Mouse (Mus musculus): Measurements from ENCODE around the gene Smarce1.

- TF ChIP-seq HCFC1 (IDR thresholded peaks at IDR 0.05; ENCODE audit: borderline replicate concordance, insufficient read depth, low read length), result no peak
- TF ChIP-seq CHD2 (IDR thresholded peaks at IDR 0.05; ENCODE audit: low read depth, low read length), result no peak
Observed at GRCm38 (mm10) chr11:99265796-99266195, 35.0 kb upstream of the Smarce1 start.

All from ES-E14 (cell line).